Mouse (Mus musculus) small intestine, adult 2 months (tissue): ENCODE results near the gene Unc13b. TPM values are rescaled to one million over a fixed set of nuclear protein-coding genes. Genes with fewer than 3 reads are reported as not detected.

Experiments used
- H3K27ac ChIP-seq: fragments of 200-500 bp; 2 replicates; pipeline ENCODE4 v1.5.1; 2012; ENCODE audit warnings: low read depth, low read length, control low read depth, inconsistent platforms; ENCODE audit not compliant: insufficient read depth
- H3K27me3 ChIP-seq: fragments of 200-500 bp; 2 replicates; pipeline ENCODE4 v1.6.1; 2012; ENCODE audit warnings: mild to moderate bottlenecking, moderate library complexity, low read length, inconsistent platforms; ENCODE audit not compliant: control insufficient read depth, insufficient read depth
- H3K36me3 ChIP-seq: fragments of 200-500 bp; 2 replicates; pipeline ENCODE4 v1.6.1; 2012; ENCODE audit warnings: mild to moderate bottlenecking, low read length, control low read depth, inconsistent platforms; ENCODE audit not compliant: control insufficient read depth, insufficient read depth
- H3K4me1 ChIP-seq: fragments of 200-500 bp; 2 replicates; pipeline ENCODE4 v1.6.1; 2012; ENCODE audit warnings: low read length, inconsistent platforms, mixed read lengths; ENCODE audit not compliant: control insufficient read depth, insufficient read depth, insufficient read length
- H3K4me3 ChIP-seq: fragments of 200-500 bp; 2 replicates; pipeline ENCODE4 v1.5.1; 2012; ENCODE audit warnings: low read depth, mild to moderate bottlenecking, control low read depth, inconsistent platforms, low read length, moderate library complexity
- CTCF ChIP-seq: fragments of 200-500 bp; IDR thresholded peaks from 2 replicates; pipeline ENCODE4 v1.5.1; 2012; ENCODE audit warnings: low read depth, mild to moderate bottlenecking, control low read depth, inconsistent platforms, low read length, moderate library complexity, mixed read lengths; ENCODE audit not compliant: insufficient replicate concordance, insufficient read length; ENCODE audit errors: extremely low read depth
- POLR2A ChIP-seq: fragments of 200-500 bp; IDR thresholded peaks from 2 replicates; pipeline ENCODE4 v1.6.1; 2012; ENCODE audit warnings: low read depth, mild to moderate bottlenecking, control low read depth, inconsistent platforms, low read length, moderate library complexity
- WGBS: fragments of 180-500 bp; shearing (Covaris S2); methylation state at CpG from one replicate; pipeline ENCODE4 v1.1.7; 2018; 5-methylcytosine and 5-hydroxymethylcytosine counted together
- polyA plus RNA-seq: library from polyadenylated mRNA; depleted of rRNA; stranded (reverse); fragments of >200 nt; gene quantifications from 2 replicates; pipeline ENCODE4 v1.2.3, GENCODE M21; 2012

The Unc13b gene
- polyA plus RNA-seq, 1 experiment: 7.0 TPM

GRCm38 (mm10) chr4:43189381-43189780 is 130.6 kb downstream of the Unc13b start:
- H3K36me3 ChIP-seq: no peaks in the 10 kb centered on the region
- no peak overlapping the region for H3K4me3 ChIP-seq
- no peak overlapping the region for H3K27ac ChIP-seq
- WGBS: 90% methylated on average over 5 of the region's 5 CpGs
- H3K4me1 ChIP-seq: no peaks in the 10 kb centered on the region
- TF ChIP-seq CTCF: no peak
- no peak for TF ChIP-seq POLR2A
- H3K27me3 ChIP-seq: no peaks in the 10 kb centered on the region

GRCm38 (mm10) chr4:43204946-43205345 is 146.2 kb downstream of the Unc13b start:
- no peak overlapping the region for H3K27ac ChIP-seq
- 84% methylated on average over 2 of the region's 2 CpGs for WGBS
- H3K4me1 ChIP-seq: no peaks in the 10 kb centered on the region
- no peaks in the 10 kb centered on the region; the same call in 1 of the 2 replicates for H3K36me3 ChIP-seq
- H3K27me3 ChIP-seq: no peaks in the 10 kb centered on the region
- TF ChIP-seq POLR2A (no peak), CTCF (no peak)
- H3K4me3 ChIP-seq: no peak overlapping the region

DNA sequence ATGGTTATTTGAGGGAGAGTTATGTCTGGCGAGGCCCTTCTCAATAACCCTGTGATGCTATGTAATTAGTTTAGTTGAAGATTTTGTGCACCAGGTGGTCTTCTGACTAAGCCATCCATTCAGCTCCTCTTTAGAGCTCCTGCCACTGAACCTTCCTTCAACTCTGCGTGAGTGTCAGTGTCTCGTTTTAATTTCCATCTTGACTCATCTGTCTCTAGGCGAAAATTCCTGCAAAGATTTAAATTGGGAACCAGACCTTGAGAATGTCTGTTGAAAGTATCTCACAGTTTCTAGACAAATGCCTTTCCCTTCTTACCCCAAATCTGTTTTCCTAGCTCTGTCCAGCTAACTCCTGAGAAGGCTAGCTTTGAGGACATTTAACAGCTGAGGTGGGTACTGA is 146.8 kb downstream of the Unc13b start:
- 75% methylated on average over 4 of the region's 4 CpGs for WGBS
- Histone ChIP-seq H3K4me3 (no peak overlapping the region), H3K4me1 (no peaks in the 10 kb centered on the region), H3K27ac (no peak overlapping the region), H3K27me3 (no peaks in the 10 kb centered on the region), H3K36me3 (no peaks in the 10 kb centered on the region; the same call in 1 of the 2 replicates)
- no peak for TF ChIP-seq POLR2A
- no peak for TF ChIP-seq CTCF

DNA sequence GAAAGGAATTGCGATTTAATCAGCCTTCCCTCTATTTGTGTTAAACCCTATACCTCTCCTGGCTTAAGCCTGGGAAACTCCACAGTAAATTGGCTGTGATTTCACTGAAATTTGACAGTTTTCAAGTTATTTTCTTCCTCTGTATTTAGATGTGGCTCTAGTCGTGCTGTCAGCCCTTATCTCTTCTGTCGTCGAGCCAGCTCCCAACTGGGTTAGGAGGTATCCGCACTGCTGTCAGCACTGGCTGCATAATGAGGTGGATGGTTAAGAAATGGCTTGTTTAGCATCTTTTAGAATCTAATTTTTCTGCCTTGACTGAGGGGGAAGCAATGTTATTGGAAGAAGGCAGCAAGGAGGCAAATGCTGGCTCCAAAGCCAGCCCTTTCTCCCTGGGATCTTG is 148.2 kb downstream of the Unc13b start:
- no peaks in the 10 kb centered on the region for H3K4me1 ChIP-seq
- WGBS: 73% methylated on average over 5 of the region's 5 CpGs
- no peaks in the 10 kb centered on the region for H3K27me3 ChIP-seq
- no peaks in the 10 kb centered on the region for H3K36me3 ChIP-seq
- no peak overlapping the region for H3K27ac ChIP-seq
- no peak overlapping the region for H3K4me3 ChIP-seq
- TF ChIP-seq CTCF (no peak), POLR2A (no peak)

GRCm38 (mm10) chr4:43209081-43209579 is 150.4 kb downstream of the Unc13b start:
- Histone ChIP-seq H3K27me3 (no peaks in the 10 kb centered on the region), H3K4me3 (no peak overlapping the region), H3K36me3 (no peaks in the 10 kb centered on the region), H3K4me1 (no peaks in the 10 kb centered on the region), H3K27ac (no peak overlapping the region)
- TF ChIP-seq CTCF (no peak), POLR2A (no peak)
- 58% methylated on average over 8 of the region's 8 CpGs for WGBS

GRCm38 (mm10) chr4:43209673-43210072 is 150.9 kb downstream of the Unc13b start:
- TF ChIP-seq POLR2A (no peak), CTCF (no peak)
- no peak overlapping the region for H3K27ac ChIP-seq
- no peaks in the 10 kb centered on the region for H3K27me3 ChIP-seq
- H3K4me3 ChIP-seq: no peak overlapping the region
- no peaks in the 10 kb centered on the region for H3K36me3 ChIP-seq
- WGBS: 73% methylated on average over 6 of the region's 6 CpGs
- H3K4me1 ChIP-seq: no peaks in the 10 kb centered on the region

DNA sequence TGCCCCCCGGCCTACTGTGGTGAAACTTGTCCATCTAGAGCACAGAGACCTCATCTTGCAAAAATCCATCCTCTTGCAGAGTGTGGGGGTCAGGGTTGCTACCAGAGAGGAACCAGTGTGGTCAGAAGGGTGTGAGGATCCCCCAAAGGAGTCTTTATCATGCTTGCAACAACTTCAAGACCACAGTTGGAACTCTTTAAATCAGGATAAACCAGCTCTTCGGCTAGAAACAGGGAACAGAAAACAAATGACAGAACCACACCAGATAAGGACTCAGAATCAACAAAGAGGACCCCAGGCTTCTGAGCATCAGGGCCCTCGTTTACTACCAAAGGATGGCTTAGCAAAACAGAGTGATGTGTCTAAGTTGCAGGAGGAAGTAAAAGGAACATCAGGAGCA is 157.7 kb downstream of the Unc13b start:
- TF ChIP-seq POLR2A (no peak), CTCF (no peak)

More for the DNA sequence above, 157.7 kb downstream of the Unc13b start:
- H3K4me3 ChIP-seq: no peak overlapping the region
- H3K27me3 ChIP-seq: no peaks in the 10 kb centered on the region
- no peak overlapping the region for H3K27ac ChIP-seq
- H3K4me1 ChIP-seq: no peaks in the 10 kb centered on the region
- no peaks in the 10 kb centered on the region for H3K36me3 ChIP-seq
- 63% methylated on average over 3 of the region's 3 CpGs for WGBS
